Mouse (Mus musculus) adrenal gland, adult 18-20 months (tissue): Measurements from ENCODE around the gene Rpia. TPM values are rescaled to one million over a fixed set of nuclear protein-coding genes. Genes with fewer than 3 reads are reported as not detected.

Source experiments
- total RNA-seq, 2 experiments: library from RNA; stranded (reverse); gene quantifications; 1 replicate in 1 of 2; 2 replicates in 1 of 2; pipeline ENCODE4 v1.2.3; 2021

Rpia gene
- total RNA-seq, 2 experiments from 2014 or later: 21.7 to 23.4 TPM

Other genes starting within 250 kb of the Rpia start
- gene Eif2ak3, start 52.3 kb upstream of the Rpia start, total RNA-seq: 10 to 100 TPM; 17.2 to 17.4 TPM
- gene Tex37, start 126.7 kb upstream of the Rpia start, total RNA-seq: not detected
- not detected for gene Foxi3, start 164.3 kb upstream of the Rpia start, total RNA-seq